Mouse (Mus musculus) thymus, adult 2 months (tissue): ENCODE measurements at regions not wholly inside any gene's neighbourhood (a gene's known extent, or its start where the extent isn't known, plus 50 kb on each side); places are given as distances from the start of the nearest gene placed in this dataset.

Source experiments
- CTCF ChIP-seq: fragments of 200-500 bp; IDR thresholded peaks from 2 replicates; pipeline ENCODE4 v1.5.1; 2012; ENCODE audit warnings: mild to moderate bottlenecking, control low read depth, low read length, moderate library complexity, borderline replicate concordance; ENCODE audit not compliant: control insufficient read depth, poor library complexity, insufficient read depth; ENCODE audit errors: extremely low read depth
- POLR2A ChIP-seq: fragments of 200-500 bp; IDR thresholded peaks from 2 replicates; pipeline ENCODE4 v1.6.1; 2012; ENCODE audit warnings: mild to moderate bottlenecking, low read length, control low read depth, moderate library complexity; ENCODE audit not compliant: control insufficient read depth, poor library complexity, insufficient read depth; ENCODE audit errors: extremely low read depth

DNA sequence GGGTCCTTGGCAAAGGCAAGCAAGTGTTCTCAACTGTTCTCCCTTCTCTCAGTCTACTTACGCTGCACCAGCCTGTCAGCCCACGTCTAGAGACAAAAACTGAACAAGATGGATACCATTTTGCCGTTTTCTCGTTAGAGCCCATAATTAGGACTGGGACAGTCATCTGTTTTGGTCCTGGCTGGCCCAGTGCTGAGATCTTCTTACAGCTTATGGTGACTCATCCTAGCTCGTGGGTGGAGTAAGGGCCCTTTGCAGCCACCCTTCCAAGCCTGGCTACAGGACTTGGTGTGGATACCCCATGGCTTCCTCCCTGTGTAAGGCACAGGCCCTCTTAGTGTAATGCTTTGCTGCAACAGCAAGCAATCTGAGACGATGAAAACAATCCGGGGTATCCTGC is 246.4 kb downstream of the Rps24 start:
- TF ChIP-seq CTCF (no peak), POLR2A (no peak)
